Mouse (Mus musculus) spleen, postnatal 36 days (tissue): ENCODE data around the gene Gid4.

Experiments
- DNase-seq, 2 experiments: peaks; one replicate each; pipeline ENCODE4 v3.0.0; 2022; ENCODE audit warnings: low spot score in 2 of 2, mixed read lengths in 1 of 2

The Gid4 gene

GRCm38 (mm10) chr11:60416963-60417716, at the start of gene Gid4:
Gene Gid4, plus strand, starts transcription at chr11:60417145.
- DNase-seq = peak; percentile 98 to 99

- no peak for DNase-seq
These were observed 49.7 kb upstream of the Gid4 start for GRCm38 (mm10) chr11:60367256-60367655.

- no peak for DNase-seq
These were observed 48.0 kb upstream of the Gid4 start for GRCm38 (mm10) chr11:60368909-60369308.

- DNase-seq = no peak
These were observed 47.5 kb upstream of the Gid4 start for GRCm38 (mm10) chr11:60369448-60369847.

DNA sequence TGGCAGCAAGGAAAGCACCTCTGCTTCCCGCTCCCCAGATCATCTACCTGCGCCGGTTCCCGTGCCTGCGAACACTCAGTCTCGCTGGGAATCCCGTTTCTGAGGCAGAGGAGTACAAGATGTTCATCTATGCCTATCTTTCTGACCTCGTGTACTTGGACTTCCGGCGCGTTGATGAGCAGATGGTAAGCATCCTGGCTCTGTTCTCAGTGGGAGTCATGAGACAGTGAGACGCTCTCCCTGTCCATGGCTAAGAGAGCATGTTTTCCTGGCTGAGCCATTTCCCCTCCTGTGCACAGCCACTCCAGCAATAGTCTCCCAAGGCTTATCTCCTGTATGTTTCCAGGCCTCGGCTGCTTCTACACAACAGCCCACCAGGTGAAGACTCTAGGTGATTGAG, 46.5 kb upstream of the Gid4 start:
- DNase-seq = no peak

DNA sequence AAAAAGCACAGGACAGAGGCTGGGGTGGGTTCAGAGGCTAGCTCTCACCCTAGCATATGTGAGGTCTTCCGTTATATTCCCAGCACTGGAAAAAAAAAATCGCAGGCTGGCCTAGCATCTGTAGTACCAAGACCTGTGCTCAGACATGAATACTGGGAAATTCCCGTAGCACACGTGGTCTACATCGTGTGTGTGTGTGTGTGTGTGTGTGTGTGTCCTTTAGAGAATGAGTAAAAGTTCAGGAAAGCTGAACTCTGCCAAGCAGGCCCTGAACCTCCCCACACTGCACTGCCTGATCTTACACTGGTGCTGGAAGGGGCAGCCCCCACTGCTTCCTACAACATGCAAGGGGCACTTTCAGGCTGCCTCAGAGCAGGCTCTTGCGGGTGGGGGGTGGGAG, 42.5 kb upstream of the Gid4 start:
- DNase-seq = no peak

- DNase-seq = no peak
These were observed 33.4 kb upstream of the Gid4 start for GRCm38 (mm10) chr11:60383518-60383917.

DNA sequence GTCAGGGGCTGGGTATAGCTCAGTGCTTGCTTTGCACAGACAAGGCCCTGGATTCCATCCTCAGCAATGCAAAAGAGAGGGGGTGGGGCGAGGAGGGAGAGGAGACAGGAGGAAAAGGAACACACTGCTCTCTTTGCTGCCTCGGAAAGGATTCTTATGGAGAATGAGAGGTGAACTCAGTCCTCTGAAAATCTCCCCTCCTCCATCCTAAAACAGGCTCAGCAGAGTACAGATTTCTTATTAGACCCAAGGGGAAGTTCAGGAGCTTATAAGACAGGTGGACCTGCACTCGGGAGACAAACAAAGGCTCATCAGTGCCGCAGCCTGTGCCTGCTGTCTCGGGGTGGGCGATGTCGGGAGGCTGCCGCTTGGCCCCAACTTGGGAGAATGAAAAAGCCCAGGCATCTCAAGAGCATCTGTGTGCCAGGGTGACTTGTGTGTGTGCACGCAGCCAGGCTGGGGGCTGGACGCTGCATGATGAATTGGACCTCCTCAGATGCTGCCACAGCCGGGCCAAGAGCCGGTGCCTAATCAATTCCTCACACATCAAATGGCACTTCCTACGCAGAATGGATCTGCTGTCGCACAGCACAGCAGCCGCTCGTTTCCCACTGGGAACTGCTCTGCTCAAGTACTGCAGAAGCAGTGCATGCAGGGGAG, 32.1 kb upstream of the Gid4 start:
- DNase-seq = no peak

DNA sequence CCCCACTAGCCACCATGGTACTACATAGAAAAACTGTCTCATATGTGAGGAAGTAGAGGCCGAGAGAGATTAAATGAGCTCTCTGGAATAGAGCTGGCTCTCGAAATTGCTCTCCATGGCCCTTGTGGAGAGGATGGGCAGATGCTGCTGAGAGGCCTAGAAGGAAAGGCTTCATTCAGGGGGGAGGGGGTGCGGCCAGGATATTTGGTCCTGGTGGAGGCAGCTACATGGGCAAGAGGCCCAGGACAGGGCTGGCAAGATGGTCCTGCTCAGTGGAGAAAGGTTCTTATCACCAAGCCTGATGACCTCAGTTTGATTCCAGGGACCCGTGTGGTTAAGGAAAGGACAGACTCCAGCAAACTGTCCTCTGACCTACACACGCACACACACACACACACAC, 31.0 kb upstream of the Gid4 start:
- DNase-seq = no peak

GRCm38 (mm10) chr11:60387944-60388343, 29.0 kb upstream of the Gid4 start:
- DNase-seq = no peak

- no peak for DNase-seq
These were observed 25.6 kb upstream of the Gid4 start for GRCm38 (mm10) chr11:60391346-60391745.

DNA sequence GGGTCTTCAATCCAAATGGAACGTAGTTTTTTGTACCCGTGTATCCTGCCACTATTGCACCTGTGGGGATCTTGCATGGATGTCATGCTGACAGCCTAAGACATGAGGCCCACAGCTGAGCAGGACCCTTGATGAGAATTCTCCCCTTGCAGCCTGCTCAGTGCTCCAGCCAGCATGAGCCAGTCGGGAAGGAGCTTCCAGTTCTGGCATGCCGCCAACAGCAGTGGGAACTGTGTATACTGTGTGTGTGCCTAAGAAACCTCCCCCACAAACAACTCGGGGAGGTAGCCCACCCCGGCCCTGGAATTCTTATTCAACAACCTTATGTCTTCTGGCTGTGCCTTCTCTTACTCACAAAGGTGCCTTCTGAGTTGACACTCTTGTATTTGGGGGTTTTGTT, 20.4 kb upstream of the Gid4 start:
- no peak for DNase-seq

- no peak for DNase-seq
These were observed 19.8 kb upstream of the Gid4 start for GRCm38 (mm10) chr11:60397172-60397571.

GRCm38 (mm10) chr11:60406606-60407005, 10.3 kb upstream of the Gid4 start:
- no peak for DNase-seq

DNA sequence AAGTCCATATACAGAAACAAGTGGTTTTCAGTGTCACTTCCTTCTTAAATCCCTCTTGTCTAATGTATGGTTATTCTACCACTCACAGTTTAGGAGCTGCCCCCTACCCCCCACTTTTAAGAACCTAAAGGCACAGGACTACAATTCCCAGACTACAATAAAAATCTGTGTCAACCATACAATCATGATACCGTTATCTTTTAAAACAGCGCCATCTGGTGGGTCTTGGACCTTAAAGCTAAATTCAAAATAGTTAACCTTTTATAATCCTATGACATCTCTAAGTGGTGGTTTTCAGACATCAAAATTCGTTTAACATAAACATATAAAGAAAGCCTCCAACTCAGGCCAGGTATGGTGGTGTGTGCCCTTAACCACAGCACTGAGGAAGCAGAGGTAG, 4.8 kb upstream of the Gid4 start:
- DNase-seq = peak; percentile 22 to 64

- DNase-seq = no peak
These were observed 4.0 kb upstream of the Gid4 start for GRCm38 (mm10) chr11:60412921-60413320.

DNA sequence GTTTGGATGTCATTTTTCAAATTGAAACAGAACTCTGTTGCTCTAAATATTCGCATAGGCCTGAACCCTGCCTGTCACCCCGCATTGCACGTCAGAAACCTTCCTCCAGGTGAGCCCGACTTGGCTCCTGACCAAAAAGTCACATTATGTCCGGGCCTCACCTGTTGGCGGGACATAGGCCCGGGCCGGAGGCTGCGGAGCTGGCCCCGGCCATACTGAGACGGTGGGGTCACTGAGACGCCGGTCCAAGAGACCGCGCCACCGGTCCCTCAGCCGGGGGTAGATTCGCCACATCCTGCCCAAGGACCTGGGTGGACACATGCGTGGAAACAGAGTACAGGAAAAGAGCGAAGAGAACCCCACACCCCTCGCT, 369 bp upstream of the Gid4 start:
- DNase-seq = no peak

DNA sequence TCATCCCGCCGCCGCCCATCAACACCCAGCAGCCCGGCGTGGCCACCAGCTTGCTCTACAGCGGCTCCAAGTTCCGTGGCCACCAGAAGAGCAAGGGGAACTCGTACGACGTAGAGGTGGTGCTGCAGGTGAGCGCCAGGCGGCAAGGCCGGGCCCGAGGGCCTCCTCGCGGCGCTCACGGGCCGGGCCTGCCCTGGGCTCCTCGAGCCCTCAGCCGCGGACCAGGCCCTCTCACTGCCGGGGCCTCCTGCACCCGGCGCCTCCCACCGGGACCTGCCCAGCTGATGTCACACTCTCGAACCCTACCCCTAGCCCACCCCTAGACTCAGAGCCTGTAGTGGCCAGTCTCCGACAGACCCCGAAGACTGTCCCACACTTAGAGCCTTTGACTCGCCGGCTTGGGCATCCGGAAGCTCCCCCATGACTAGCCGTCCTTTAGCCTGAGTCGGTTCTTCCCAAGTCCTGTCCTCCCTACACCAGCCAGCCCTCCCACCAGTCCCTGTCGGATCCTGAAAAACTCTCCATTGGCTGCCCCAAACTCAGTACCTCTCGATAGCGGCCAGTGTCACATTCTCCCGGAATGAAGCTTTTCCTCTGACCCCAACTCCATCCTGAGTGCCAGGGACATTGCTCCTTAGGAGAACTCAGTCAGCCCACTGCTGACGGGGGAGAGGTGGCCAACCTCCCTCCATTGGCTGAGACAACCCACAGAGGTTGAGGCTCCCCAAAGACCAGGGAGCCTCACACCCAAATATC, 950 bp downstream of the Gid4 start, which contains the start of gene Atpaf2:
Atpaf2 (minus strand) TSS at position 741 of the 756 bp plus-strand sequence.
- no peak for DNase-seq

DNA sequence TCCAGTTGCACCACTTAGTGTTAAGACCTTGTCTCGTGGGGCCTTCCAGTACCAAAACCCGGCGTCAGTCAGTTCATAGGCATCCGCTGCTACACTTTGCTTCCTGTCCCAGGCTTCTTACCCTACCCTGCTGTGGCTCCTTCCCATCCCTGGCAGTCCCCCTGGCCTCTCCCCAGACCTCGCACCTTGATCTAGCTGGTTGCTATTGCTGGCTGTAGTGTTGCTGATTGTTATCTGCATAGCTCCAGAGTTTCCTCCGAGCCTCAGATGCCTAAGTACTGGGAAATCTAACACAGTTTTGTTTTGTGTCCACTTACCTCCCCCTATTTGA, 1.5 kb downstream of the Gid4 start:
- peak in 1 of 2 experiments; percentile 8 for DNase-seq

DNA sequence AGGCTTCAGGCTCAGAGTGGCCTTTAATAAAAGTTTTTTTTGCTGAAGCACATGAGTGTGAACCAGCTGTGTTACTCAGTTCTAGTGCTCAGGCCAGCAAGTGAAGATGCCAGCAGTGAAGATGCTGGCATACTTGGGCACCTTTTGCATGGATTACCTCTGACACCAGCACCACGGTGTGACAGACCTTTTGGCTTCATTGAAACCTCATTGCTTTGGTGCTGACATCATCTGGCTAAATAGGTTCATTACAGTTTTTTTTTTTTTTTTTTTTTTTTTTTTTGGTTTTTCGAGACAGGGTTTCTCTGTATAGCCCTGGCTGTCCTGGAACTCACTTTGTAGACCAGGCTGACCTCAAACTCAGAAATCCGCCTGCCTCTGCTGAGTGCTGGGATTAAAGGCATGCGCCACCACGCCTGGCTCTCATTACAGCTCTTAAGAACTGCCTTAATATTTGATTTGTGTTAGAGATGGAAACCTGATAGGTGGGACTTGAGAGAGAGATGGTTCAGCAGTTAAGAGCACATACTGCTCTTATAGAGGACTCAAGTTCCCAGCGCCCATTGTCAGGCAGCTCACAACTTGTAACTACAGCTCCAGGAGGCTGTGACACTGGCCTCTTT, 5.2 kb downstream of the Gid4 start:
- peak in 1 of 2 experiments; percentile 6 for DNase-seq

DNA sequence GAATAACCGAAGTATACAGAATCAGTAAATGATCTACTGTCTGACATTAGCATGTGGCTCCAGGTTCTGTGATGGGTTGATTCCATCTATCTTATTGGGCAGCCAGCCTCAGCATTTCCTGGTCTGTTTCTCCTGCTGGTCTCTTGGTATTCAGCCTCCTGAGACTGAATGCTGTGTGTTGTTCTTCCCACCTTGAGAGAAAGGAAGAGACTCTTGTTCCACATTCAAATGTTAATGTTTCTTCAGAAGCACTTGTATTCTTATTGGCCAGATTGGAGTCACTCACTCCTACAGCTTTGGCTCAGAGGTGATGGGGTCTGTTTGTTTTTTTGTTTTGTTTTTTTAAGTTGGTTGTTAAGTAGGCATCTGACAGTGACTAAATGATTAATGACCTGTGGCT, 6.1 kb downstream of the Gid4 start:
- DNase-seq = no peak

- no peak for DNase-seq
These were observed 9.5 kb downstream of the Gid4 start for GRCm38 (mm10) chr11:60426417-60426816.
